8 mouse cellular contexts compared by ENCODE assay signal in genomic region chr13:112084484-112085278, GRCm38 (mm10).
A peak's percentile ranks its signal among the peaks of the same experiment; 100 is the strongest.
DNase-seq lines count a peak whose midpoint lies in the region; ATAC-seq and TF ChIP-seq lines count a peak whose summit lies in the region.
"Had no signal": no experiment of that assay in that cellular context is flagged by ENCODE, and none has a peak within 500 bp of the region (broad histone marks: within the 10 kb centered on the region; RNA-seq: fewer than 3 reads in every experiment).

No protein-coding gene starts in this region.

- no peak for ATAC-seq in lung, embryonic 16.5 days (ENCODE audit: low read depth)
- peak; percentile 90 for ATAC-seq in granulocyte monocyte progenitor cell, adult 5-6 weeks (replicated peaks; ENCODE audit: poor library complexity, severe bottlenecking)

- peak overlapping the region; percentile 40 for H3K9ac ChIP-seq in lung, embryonic 16.5 days (ENCODE audit: low read length)
- H3K9ac ChIP-seq: liver, embryonic 14.5 days had no signal

- H3K4me1 ChIP-seq in lung, embryonic 16.5 days (replicated peaks; ENCODE audit: control insufficient read depth, insufficient read depth, low read length): peaks cover 34% of the 10 kb centered on the region
- peaks cover 11% of the 10 kb centered on the region for H3K4me1 ChIP-seq in kidney, adult 2 months (ENCODE audit: control insufficient read depth, insufficient read depth, low read length)

- TF ChIP-seq CTCF in kidney, adult 2 months (conservative IDR thresholded peaks at IDR 0.05; ENCODE audit: insufficient read depth, insufficient read length, low read depth, low read length): no peak

- peak overlapping the region; percentile 53 for H3K27ac ChIP-seq in lung, embryonic 16.5 days (ENCODE audit: low read length)
- H3K27ac ChIP-seq in kidney, adult 2 months (ENCODE audit: insufficient read depth, low read depth, low read length): peak overlapping the region; percentile 49
- H3K27ac ChIP-seq: liver, embryonic 14.5 days had no signal

- WGBS in lung, embryonic 16.5 days: 35% methylated on average over 15 of the region's 15 CpGs
- 29% methylated on average over 15 of the region's 15 CpGs for WGBS in kidney, adult 2 months

- no peak overlapping the region for H3K4me3 ChIP-seq in lung, embryonic 16.5 days (ENCODE audit: low read length)
- peak overlapping the region; percentile 34; the same call in 1 of the 2 replicates for H3K4me3 ChIP-seq in kidney, adult 2 months (ENCODE audit: insufficient read depth, low read depth, low read length)

- H3K4me2 ChIP-seq in lung, embryonic 16.5 days (ENCODE audit: low read depth, low read length): peak overlapping the region; percentile 44

- no peaks in the 10 kb centered on the region for H3K27me3 ChIP-seq in lung, embryonic 16.5 days (ENCODE audit: control insufficient read depth, insufficient read depth, low read depth, low read length)
- H3K27me3 ChIP-seq in kidney, adult 2 months (replicated peaks; ENCODE audit: control insufficient read depth, insufficient read depth, low read length): no peaks in the 10 kb centered on the region

- no peaks in the 10 kb centered on the region for H3K36me3 ChIP-seq in lung, embryonic 16.5 days (ENCODE audit: control insufficient read depth, insufficient read depth, low read length)
- no peaks in the 10 kb centered on the region for H3K36me3 ChIP-seq in kidney, adult 2 months (ENCODE audit: control insufficient read depth, insufficient read depth, low read length)

- TF ChIP-seq POLR2A in kidney, adult 2 months (IDR thresholded peaks at IDR 0.05; ENCODE audit: low read depth, low read length): no peak

- no peak for DNase-seq in lung, postnatal 14 days
- DNase-seq in kidney, adult 2 months: peak; percentile 71
- peak; percentile 38 for DNase-seq in skeletal muscle tissue, adult 2 months (ENCODE audit: low read depth, low spot score)
- DNase-seq in ovary, postnatal 14 days (ENCODE audit: low spot score): no peak
- DNase-seq in urinary bladder, postnatal 14 days (ENCODE audit: low spot score): no peak

- H3K9me3 ChIP-seq in lung, embryonic 16.5 days (ENCODE audit: control insufficient read depth, low read length): no peaks in the 10 kb centered on the region

Comparison
In these comparisons a context has a peak if more than half of its experiments do, and no peak if none do; other contexts are left out.
1. DNase-seq: peak in kidney, adult 2 months (single experiment) and skeletal muscle tissue, adult 2 months (single experiment); none in lung, postnatal 14 days (single experiment), ovary, postnatal 14 days (single experiment) and urinary bladder, postnatal 14 days (single experiment).